Mouse (Mus musculus) right cerebral cortex, postnatal 10 days (tissue): ENCODE data around the gene Olfr743.
"Not testable (repeated sequence)": the region's sequence is repeated elsewhere in the genome, so short reads cannot be mapped to it uniquely, and the experiment has no call there.

Experiments
- DNase-seq, 2 experiments: peaks; one replicate each; pipeline ENCODE4 v3.0.0; 2021; ENCODE audit warnings: low spot score in 2 of 2

The Olfr743 gene

GRCm38 (mm10) chr14:50521539-50521938, at the start of gene Olfr743:
Olfr743 (plus strand) TSS chr14:50521839.
- DNase-seq: no peak

DNA sequence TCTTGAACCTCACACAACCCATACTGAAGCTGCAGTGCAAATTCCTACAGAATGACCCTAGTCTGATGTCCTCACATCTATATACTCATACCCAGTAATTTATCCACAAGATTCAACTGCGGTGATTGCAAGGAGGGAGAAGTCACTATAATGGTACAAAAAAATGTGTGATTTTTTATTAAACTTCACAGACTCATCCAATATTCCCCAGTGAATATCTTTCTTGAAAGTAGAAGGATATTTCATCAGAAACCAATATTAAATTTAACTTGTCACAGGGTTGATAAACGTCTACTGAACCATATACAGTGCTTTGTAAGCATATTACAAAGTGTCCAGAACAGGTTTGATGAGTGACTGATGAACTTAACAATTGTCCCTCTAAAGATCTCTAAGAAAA, 49.2 kb upstream of the Olfr743 start, which contains the start of gene Olfr741:
Gene Olfr741 (plus strand): TSS at position 301 of the 400 bp plus-strand sequence.
- no peak for DNase-seq

- no peak for DNase-seq
Observed at GRCm38 (mm10) chr14:50478406-50478805, 43.2 kb upstream of the Olfr743 start.

GRCm38 (mm10) chr14:50503300-50503699, 18.3 kb upstream of the Olfr743 start, which contains the start of gene Olfr742:
Olfr742 (plus strand) TSS chr14:50503600.
- DNase-seq: no peak

GRCm38 (mm10) chr14:50552734-50553133, 31.1 kb downstream of the Olfr743 start:
- DNase-seq: no peak

- not testable (repeated sequence) for DNase-seq
Observed at GRCm38 (mm10) chr14:50573056-50573455, 51.4 kb downstream of the Olfr743 start.
